Mouse (Mus musculus): ENCODE measurements around the gene Gsk3b.

The Gsk3b gene

GRCm38 (mm10) chr16:38088629-38089446 lies at the start of gene Gsk3b:
Gsk3b (plus strand) TSS chr16:38089001.
- peak; percentile 100 for DNase-seq

- DNase-seq = no peak
Observed at GRCm38 (mm10) chr16:38042160-38042559, 46.6 kb upstream of the Gsk3b start.

- DNase-seq = no peak
Observed at GRCm38 (mm10) chr16:38044551-38044950, 44.2 kb upstream of the Gsk3b start.

- no peak for DNase-seq
Observed at GRCm38 (mm10) chr16:38047781-38048558, 40.8 kb upstream of the Gsk3b start.

- DNase-seq = no peak
Observed at GRCm38 (mm10) chr16:38057898-38058297, 30.9 kb upstream of the Gsk3b start.

GRCm38 (mm10) chr16:38058836-38059235 lies 30.0 kb upstream of the Gsk3b start:
- no peak for DNase-seq

- DNase-seq = no peak
Observed at GRCm38 (mm10) chr16:38059631-38060030, 29.2 kb upstream of the Gsk3b start.

GRCm38 (mm10) chr16:38073859-38074631 lies 14.8 kb upstream of the Gsk3b start:
- DNase-seq = peak; percentile 50

GRCm38 (mm10) chr16:38080201-38080600 lies 8.6 kb upstream of the Gsk3b start:
- DNase-seq = no peak

- no peak for DNase-seq
Observed at GRCm38 (mm10) chr16:38087231-38087630, 1.6 kb upstream of the Gsk3b start.

- DNase-seq = no peak
Observed at GRCm38 (mm10) chr16:38087645-38088125, 1.1 kb upstream of the Gsk3b start.

GRCm38 (mm10) chr16:38088126-38088628 lies 624 bp upstream of the Gsk3b start:
- DNase-seq = no peak

- DNase-seq = no peak
Observed at GRCm38 (mm10) chr16:38089447-38090170, 808 bp downstream of the Gsk3b start.

- DNase-seq = no peak
Observed at GRCm38 (mm10) chr16:38090341-38091005, 1.7 kb downstream of the Gsk3b start.

GRCm38 (mm10) chr16:38091041-38091440 lies 2.2 kb downstream of the Gsk3b start:
- DNase-seq = no peak

GRCm38 (mm10) chr16:38091706-38092105 lies 2.9 kb downstream of the Gsk3b start:
- DNase-seq = no peak

- no peak for DNase-seq
Observed at GRCm38 (mm10) chr16:38092598-38092997, 3.8 kb downstream of the Gsk3b start.

- DNase-seq = no peak
Observed at GRCm38 (mm10) chr16:38095181-38095851, 6.5 kb downstream of the Gsk3b start.

- DNase-seq = no peak
Observed at GRCm38 (mm10) chr16:38097521-38097920, 8.7 kb downstream of the Gsk3b start.

- no peak for DNase-seq
Observed at GRCm38 (mm10) chr16:38099325-38099724, 10.5 kb downstream of the Gsk3b start.

GRCm38 (mm10) chr16:38100569-38100968 lies 11.8 kb downstream of the Gsk3b start:
- no peak for DNase-seq
